Mouse (Mus musculus) G1E (cell line): Measurements from ENCODE around the gene Gm45785. TPM values are rescaled to one million over a fixed set of nuclear protein-coding genes. Genes with fewer than 3 reads are reported as not detected.

Experiments
- ATAC-seq: 2 replicates; pipeline ENCODE4 v1.8.0; 2016; ENCODE audit warnings: mild to moderate bottlenecking; ENCODE audit not compliant: insufficient number of reproducible peaks, poor library complexity, low FRiP score, severe bottlenecking; ENCODE audit errors: extremely low read depth
- DNase-seq: peaks from one replicate; pipeline ENCODE4 v3.0.0; 2012; ENCODE audit warnings: low spot score
- H3K27me3 ChIP-seq: 2 replicates; pipeline ENCODE4 v1.6.1; 2012; ENCODE audit warnings: mild to moderate bottlenecking, low read length, inconsistent platforms; ENCODE audit not compliant: insufficient read depth
- H3K36me3 ChIP-seq: replicated peaks from 2 replicates; pipeline ENCODE3; 2012; ENCODE audit warnings: mild to moderate bottlenecking, inconsistent platforms
- H3K4me1 ChIP-seq: 2 replicates; pipeline ENCODE4 v1.6.1; 2012; ENCODE audit warnings: low read depth, low read length, inconsistent platforms, mixed read lengths; ENCODE audit not compliant: insufficient read depth
- H3K4me3 ChIP-seq: 2 replicates; pipeline ENCODE4 v1.5.1; 2012; ENCODE audit warnings: low read depth, mild to moderate bottlenecking, inconsistent platforms, low read length, moderate library complexity, mixed read lengths
- H3K9me3 ChIP-seq: replicated peaks from 2 replicates; pipeline ENCODE4 v1.6.1; 2012; ENCODE audit warnings: inconsistent platforms
- CTCF ChIP-seq: IDR thresholded peaks from 2 replicates; pipeline ENCODE4 v1.5.1; 2012; ENCODE audit warnings: low read depth, low read length, inconsistent platforms, mixed read lengths
- GATA1 ChIP-seq: IDR thresholded peaks from 2 replicates; pipeline ENCODE4 v1.6.1; 2012; ENCODE audit warnings: borderline replicate concordance, low read length, inconsistent platforms, mixed read lengths
- GATA2 ChIP-seq: IDR thresholded peaks from 2 replicates; pipeline ENCODE4 v1.6.1; 2012; ENCODE audit warnings: low read depth, low read length, inconsistent platforms, borderline replicate concordance
- POLR2AphosphoS5 ChIP-seq: IDR thresholded peaks from 2 replicates; pipeline ENCODE4 v1.6.1; 2012; ENCODE audit warnings: low read depth, low read length, inconsistent platforms; ENCODE audit not compliant: insufficient replicate concordance
- TAL1 ChIP-seq: conservative IDR thresholded peaks from 2 replicates; pipeline ENCODE4 v1.6.1; 2012; ENCODE audit warnings: low read depth, low read length, inconsistent platforms, mixed read lengths
- polyA plus RNA-seq: library from polyadenylated mRNA; stranded (reverse); fragments of >175 nt; gene quantifications from 2 replicates; pipeline ENCODE4 v1.2.3, GENCODE M21; 2012
- total RNA-seq, 2 experiments: library from RNA; stranded (forward) in 1 of 2; stranded (reverse) in 1 of 2; fragments of 200-1000 nt in 1 of 2; fragments of >200 nt in 1 of 2; fragmentation: Nextera tagmentation in 1 of 2; gene quantifications; 2 replicates each; pipeline ENCODE4 v1.2.3; 2014 to 2017

Gm45785 gene
- total and polyA plus RNA-seq, 3 experiments: 1.8 to 2.1 TPM; not detected in 1

DNA sequence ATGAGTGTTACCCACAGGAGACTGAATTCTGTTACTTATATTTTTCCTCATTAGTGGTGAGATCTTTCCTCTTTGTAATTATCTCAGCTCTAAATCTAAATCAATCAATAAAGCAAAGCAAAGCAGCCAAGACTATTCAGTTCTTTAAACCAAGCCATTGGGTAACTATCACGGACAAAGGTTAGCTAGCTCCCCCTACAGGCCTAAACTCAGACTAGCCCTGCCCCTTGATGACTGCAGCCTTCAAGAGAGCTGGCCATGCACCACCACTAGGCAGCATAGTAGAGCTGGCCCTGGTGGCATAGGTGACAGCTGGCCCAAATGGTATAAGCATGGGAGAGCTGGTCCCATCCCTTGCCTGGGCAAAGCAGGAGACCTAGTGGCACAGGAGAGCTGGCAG lies 50.4 kb downstream of the Gm45785 start:
- peak; percentile 34; the same call in 1 of the 2 replicates for ATAC-seq
- TF ChIP-seq CTCF: peak; percentile 62
- no peak for TF ChIP-seq TAL1
- peak; percentile 13 for DNase-seq
- Histone ChIP-seq H3K9me3 (no peaks in the 10 kb centered on the region), H3K36me3 (no peaks in the 10 kb centered on the region), H3K4me3 (no peak overlapping the region), H3K27me3 (peaks cover 9% of the 10 kb centered on the region; the same call in 1 of the 2 replicates), H3K4me1 (no peaks in the 10 kb centered on the region)

DNA sequence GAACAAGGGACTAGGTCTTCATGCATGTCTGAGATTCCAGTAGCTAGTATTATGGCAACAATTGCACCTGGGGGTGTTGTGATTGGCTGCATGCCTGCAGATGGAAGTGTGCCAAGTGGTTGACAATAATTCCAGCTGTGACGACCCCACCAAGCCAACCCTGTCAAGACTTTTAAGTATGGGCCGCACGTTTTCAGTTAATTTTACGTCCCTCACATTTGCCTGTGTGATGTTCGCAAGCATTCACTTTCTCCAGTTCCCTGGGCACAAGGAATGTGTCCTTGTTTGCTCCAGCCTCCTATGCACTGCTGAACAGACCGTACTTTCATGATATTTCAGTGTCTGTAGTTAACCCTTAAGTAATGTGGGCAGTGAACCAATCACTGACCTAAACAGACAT lies 53.5 kb downstream of the Gm45785 start:
- no peaks in the 10 kb centered on the region for H3K36me3 ChIP-seq
- TF ChIP-seq GATA1: no peak
- no peak for TF ChIP-seq TAL1
- no peak for TF ChIP-seq GATA2
- no peak for TF ChIP-seq CTCF
- no peak for TF ChIP-seq POLR2AphosphoS5
- H3K27me3 ChIP-seq: peaks cover 17% of the 10 kb centered on the region
- no peaks in the 10 kb centered on the region for H3K4me1 ChIP-seq
- no peaks in the 10 kb centered on the region for H3K9me3 ChIP-seq
- no peak for DNase-seq
- no peak overlapping the region for H3K4me3 ChIP-seq
- no peak for ATAC-seq

DNA sequence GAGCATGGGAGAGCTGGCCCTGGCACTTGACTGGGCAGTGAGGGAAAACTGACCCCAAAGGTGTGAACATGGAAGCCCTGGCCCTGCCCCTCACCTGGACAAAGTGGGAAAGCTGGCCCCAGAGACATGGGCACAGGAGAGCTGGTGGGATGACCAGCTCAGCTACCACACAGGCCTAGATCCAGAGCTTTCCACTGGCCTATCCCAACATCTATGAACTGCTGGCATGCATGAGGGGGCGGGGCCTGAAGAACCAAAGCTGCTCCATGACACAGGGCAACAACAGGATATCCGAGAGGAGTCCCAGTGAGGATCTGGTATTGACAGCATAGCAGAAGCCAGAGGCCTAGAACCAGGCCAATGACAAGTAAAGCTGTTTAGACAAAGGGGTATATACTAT lies 57.9 kb downstream of the Gm45785 start:
- no peak overlapping the region for H3K4me3 ChIP-seq
- H3K27me3 ChIP-seq: peaks cover 15% of the 10 kb centered on the region
- no peaks in the 10 kb centered on the region for H3K4me1 ChIP-seq
- ATAC-seq (no peak), DNase-seq (no peak)
- TF ChIP-seq POLR2AphosphoS5: no peak
- TF ChIP-seq TAL1: no peak
- no peak for TF ChIP-seq CTCF
- TF ChIP-seq GATA1: no peak
- no peak for TF ChIP-seq GATA2
- H3K9me3 ChIP-seq: no peaks in the 10 kb centered on the region
- no peaks in the 10 kb centered on the region for H3K36me3 ChIP-seq

DNA sequence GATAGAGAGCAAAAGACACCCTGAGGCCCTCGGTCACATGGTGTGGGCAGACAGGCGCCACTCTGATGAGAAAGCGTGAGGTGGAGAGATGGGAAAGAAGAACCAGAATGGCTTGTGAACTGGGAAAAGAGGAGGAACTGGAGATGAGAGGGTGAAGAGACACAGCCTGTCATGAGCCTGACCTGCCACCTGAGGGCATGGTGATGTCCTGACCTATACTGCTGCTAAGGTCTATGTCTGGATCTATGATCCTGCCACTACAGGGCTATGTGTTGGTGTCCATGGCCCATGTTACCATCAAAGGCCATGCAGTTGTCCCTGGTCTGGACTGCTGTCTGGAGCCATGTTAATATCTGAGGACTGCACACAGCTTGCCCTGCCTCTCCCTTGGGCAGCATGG lies 58.5 kb downstream of the Gm45785 start:
- H3K27me3 ChIP-seq: peaks cover 14% of the 10 kb centered on the region
- no peaks in the 10 kb centered on the region for H3K4me1 ChIP-seq
- no peak overlapping the region for H3K4me3 ChIP-seq
- TF ChIP-seq POLR2AphosphoS5: no peak
- TF ChIP-seq TAL1: no peak
- no peak for TF ChIP-seq GATA1
- TF ChIP-seq GATA2: no peak
- no peak for TF ChIP-seq CTCF
- H3K9me3 ChIP-seq: no peaks in the 10 kb centered on the region
- no peak for DNase-seq
- no peak for ATAC-seq
- no peaks in the 10 kb centered on the region for H3K36me3 ChIP-seq

DNA sequence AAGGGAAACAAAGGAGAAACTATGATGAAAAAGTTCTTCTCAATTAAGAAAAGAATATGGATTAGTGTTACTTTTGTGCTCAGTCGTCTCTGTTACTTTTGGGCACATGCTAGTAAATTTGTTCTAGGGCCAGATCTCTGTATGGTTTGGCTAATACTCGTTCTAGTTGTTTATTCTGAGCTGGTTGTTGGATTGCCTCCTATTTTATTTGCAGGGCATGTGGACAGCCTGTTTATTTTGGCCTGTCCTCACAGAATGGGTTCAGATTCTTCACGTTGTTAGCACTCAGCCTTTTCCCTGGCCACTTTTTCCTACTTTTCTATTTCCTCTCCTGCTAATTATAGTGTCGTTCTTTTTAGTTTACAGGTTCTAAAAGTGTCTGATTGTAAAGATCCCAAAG lies 62.6 kb downstream of the Gm45785 start:
- H3K27me3 ChIP-seq: 0 out of 2 replicates have a peak, but pooled peaks cover 13% of the 10 kb centered on the region
- H3K4me1 ChIP-seq: no peaks in the 10 kb centered on the region
- H3K36me3 ChIP-seq: no peaks in the 10 kb centered on the region
- no peak for TF ChIP-seq CTCF
- TF ChIP-seq TAL1: no peak
- TF ChIP-seq POLR2AphosphoS5: no peak
- no peaks in the 10 kb centered on the region for H3K9me3 ChIP-seq
- no peak for DNase-seq
- ATAC-seq: no peak
- H3K4me3 ChIP-seq: no peak overlapping the region

DNA sequence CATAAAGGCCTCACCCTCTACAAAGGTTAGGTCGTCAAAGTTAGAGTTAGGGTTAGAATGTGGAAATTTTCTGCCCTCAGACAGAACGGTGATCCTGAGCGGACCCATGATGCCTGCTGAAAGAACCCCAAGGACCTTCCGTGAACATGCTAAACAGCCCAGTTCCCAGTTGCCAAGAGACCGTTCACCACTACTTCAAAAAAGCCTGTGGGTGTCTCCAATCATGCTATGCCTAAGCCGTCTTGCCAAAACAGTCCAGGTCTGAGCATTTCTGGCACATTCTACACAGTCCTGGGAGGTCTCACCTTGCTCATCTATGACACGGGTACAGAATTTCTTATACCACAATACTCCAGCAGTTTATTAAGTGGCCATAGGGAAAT lies 68.1 kb downstream of the Gm45785 start:
- Histone ChIP-seq H3K36me3 (no peaks in the 10 kb centered on the region), H3K4me1 (no peaks in the 10 kb centered on the region), H3K27me3 (peaks cover 10% of the 10 kb centered on the region; the same call in 1 of the 2 replicates), H3K9me3 (no peaks in the 10 kb centered on the region), H3K4me3 (no peak overlapping the region)
- ATAC-seq (no peak), DNase-seq (no peak)
- TF ChIP-seq POLR2AphosphoS5 (no peak), TAL1 (no peak), GATA1 (no peak), GATA2 (no peak), CTCF (no peak)

DNA sequence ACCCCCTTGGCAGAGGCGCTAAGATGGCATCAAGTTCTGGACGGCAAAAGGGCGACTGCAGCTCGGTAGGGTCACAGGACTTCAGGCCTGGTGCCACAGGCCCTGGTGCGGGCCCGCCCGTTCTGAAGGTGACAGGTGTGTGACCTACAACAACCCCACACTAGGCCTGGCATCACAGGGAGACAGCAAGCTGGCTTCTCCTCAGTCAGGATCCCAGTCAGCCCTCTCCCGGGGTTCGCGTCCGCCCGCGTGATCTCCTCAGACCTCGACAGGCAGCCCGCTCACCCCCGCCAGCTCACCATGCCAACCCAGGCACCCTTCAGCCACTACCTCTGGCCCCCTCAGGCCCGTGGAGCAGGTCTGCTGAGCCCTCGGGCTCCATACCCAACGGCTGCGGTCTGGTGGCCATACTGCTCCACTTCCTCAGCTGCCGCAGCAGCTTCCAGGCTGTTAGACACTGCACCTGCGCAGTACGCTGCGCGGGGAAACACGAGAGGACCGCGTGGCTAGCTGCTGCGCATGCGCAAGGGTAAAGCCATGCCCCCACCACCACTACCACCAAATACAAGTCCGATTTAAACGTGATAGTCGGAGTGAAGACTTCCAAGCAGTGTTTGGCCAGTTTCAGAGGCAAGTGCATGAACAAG lies 68.6 kb downstream of the Gm45785 start, which contains the start of gene Syce1:
Syce1 (minus strand) TSS at position 447 of the 647 bp plus-strand sequence.
- no peaks in the 10 kb centered on the region for H3K9me3 ChIP-seq
- H3K4me1 ChIP-seq: no peaks in the 10 kb centered on the region
- no peak for ATAC-seq
- no peak for TF ChIP-seq CTCF
- no peak for TF ChIP-seq TAL1
- TF ChIP-seq GATA2: no peak
- TF ChIP-seq GATA1: no peak
- TF ChIP-seq POLR2AphosphoS5: no peak
- H3K36me3 ChIP-seq: no peaks in the 10 kb centered on the region
- peaks cover 10% of the 10 kb centered on the region; the same call in 1 of the 2 replicates for H3K27me3 ChIP-seq
- DNase-seq: no peak
- H3K4me3 ChIP-seq: no peak within 1 kb of the TSS
